ENCODE assay signal across 9 mouse cellular contexts in the genomic region with DNA sequence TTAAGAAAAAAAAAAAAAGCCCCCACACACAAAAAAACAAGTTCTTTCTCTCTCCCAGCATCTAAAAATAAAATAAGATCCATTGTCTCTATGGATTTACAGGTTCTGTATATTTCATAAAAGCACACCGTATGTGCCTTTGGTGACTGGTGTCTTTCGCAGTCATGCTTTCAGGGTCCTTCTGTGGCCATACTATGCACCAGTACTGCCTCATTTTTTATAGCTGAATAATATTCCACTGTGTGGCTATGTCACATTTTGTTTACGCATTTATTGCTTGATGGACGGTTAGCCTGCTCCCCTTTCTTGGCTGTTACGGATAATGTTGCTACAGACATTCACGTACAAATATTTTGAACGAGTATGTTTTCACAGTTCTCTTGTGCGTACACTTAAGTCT. TPM values are rescaled to one million over a fixed set of nuclear protein-coding genes. Genes with fewer than 3 reads are reported as not detected.
A peak's percentile ranks its signal among the peaks of the same experiment; 100 is the strongest.
DNase-seq lines count a peak whose midpoint lies in the region; ATAC-seq lines count a peak whose summit lies in the region.
"Had no signal": no experiment of that assay in that cellular context is flagged by ENCODE, and none has a peak within 500 bp of the region (broad histone marks: within the 10 kb centered on the region; RNA-seq: fewer than 3 reads in every experiment).

No protein-coding gene starts in this region.

- peaks cover 22% of the 10 kb centered on the region for H3K4me1 ChIP-seq in lung, embryonic 15.5 days
- H3K4me1 ChIP-seq in limb, embryonic 12.5 days (replicated peaks): peaks cover 17% of the 10 kb centered on the region
- H3K4me1 ChIP-seq in neural tube, embryonic 15.5 days: peaks cover 16% of the 10 kb centered on the region

- no peak overlapping the region for H3K27ac ChIP-seq in lung, embryonic 15.5 days
- H3K27ac ChIP-seq in limb, embryonic 12.5 days: no peak overlapping the region
- H3K27ac ChIP-seq in neural tube, embryonic 15.5 days (replicated peaks): no peak overlapping the region

- no peaks in the 10 kb centered on the region for H3K27me3 ChIP-seq in lung, embryonic 15.5 days
- no peaks in the 10 kb centered on the region for H3K27me3 ChIP-seq in limb, embryonic 12.5 days
- H3K27me3 ChIP-seq in neural tube, embryonic 15.5 days (replicated peaks): no peaks in the 10 kb centered on the region

- 44% methylated on average over 8 of the region's 8 CpGs for WGBS in lung, embryonic 15.5 days
- 50% methylated on average over 8 of the region's 8 CpGs for WGBS in limb, embryonic 12.5 days
- WGBS in neural tube, embryonic 15.5 days: 48% methylated on average over 8 of the region's 8 CpGs

- no peaks in the 10 kb centered on the region for H3K9me3 ChIP-seq in lung, embryonic 15.5 days
- no peaks in the 10 kb centered on the region for H3K9me3 ChIP-seq in limb, embryonic 12.5 days
- H3K9me3 ChIP-seq in neural tube, embryonic 15.5 days (replicated peaks): no peaks in the 10 kb centered on the region

- H3K9ac ChIP-seq in lung, embryonic 15.5 days: peak overlapping the region; percentile 76
- 0 out of 2 replicates have a peak overlapping the region, but pooled peaks have one; percentile 62 for H3K9ac ChIP-seq in limb, embryonic 12.5 days (replicated peaks)
- H3K9ac ChIP-seq in neural tube, embryonic 15.5 days (replicated peaks): no peak overlapping the region

- peak overlapping the region; percentile 82 for H3K4me3 ChIP-seq in lung, embryonic 15.5 days
- H3K4me3 ChIP-seq in limb, embryonic 12.5 days (replicated peaks): peak overlapping the region; percentile 70
- H3K4me3 ChIP-seq in neural tube, embryonic 15.5 days (replicated peaks): peak overlapping the region; percentile 72

- peaks cover 25% of the 10 kb centered on the region for H3K36me3 ChIP-seq in lung, embryonic 15.5 days
- H3K36me3 ChIP-seq in limb, embryonic 12.5 days: peaks cover 54% of the 10 kb centered on the region
- H3K36me3 ChIP-seq in neural tube, embryonic 15.5 days: peaks cover 16% of the 10 kb centered on the region

- peak overlapping the region; percentile 75 for H3K4me2 ChIP-seq in lung, embryonic 15.5 days
- H3K4me2 ChIP-seq in limb, embryonic 12.5 days: peak overlapping the region; percentile 66
- peak overlapping the region; percentile 86 for H3K4me2 ChIP-seq in neural tube, embryonic 15.5 days

- no peak for DNase-seq in lung, postnatal 36 days
- no peak for DNase-seq in cerebellum, postnatal 36 days
- no peak for DNase-seq in layer of hippocampus, postnatal 36 days
- DNase-seq in T-cell, adult 2 months (ENCODE audit: low spot score): no peak
- DNase-seq: kidney, postnatal 4 days had no signal

- ATAC-seq in lung, embryonic 15.5 days (ENCODE audit: borderline replicate concordance, extremely low read depth, low FRiP score, low TSS enrichment): no peak
- ATAC-seq in erythroid progenitor cell, adult 5-6 weeks (replicated peaks; ENCODE audit: low FRiP score, poor library complexity, severe bottlenecking): peak; percentile 17; the same call in 1 of the 2 replicates
- ATAC-seq in limb, embryonic 12.5 days (ENCODE audit: insufficient number of reproducible peaks, insufficient read depth, low FRiP score, low TSS enrichment, low read depth): no peak
- ATAC-seq in neural tube, embryonic 15.5 days (ENCODE audit: low FRiP score): no peak

RNA-seq across cellular contexts. Expression of gene Mrpl27, which starts 0.6 kb away (rescaled TPM):
- 136 and 139 TPM in 2 replicates for polyA plus RNA-seq in lung, embryonic 15.5 days (2015; fragmentation: Nextera tagmentation; extraction: Ambion mirVana)
- total RNA-seq in erythroid progenitor cell, adult 5-6 weeks (2015; ENCODE audit: low replicate concordance): 16.8 and 20.9 TPM in 2 replicates
- total RNA-seq in erythroid progenitor cell, adult 5-6 weeks (2017; ENCODE audit: low replicate concordance): 24.5 and 27.2 TPM in 2 replicates
- 144 and 148 TPM in 2 replicates for polyA plus RNA-seq in limb, embryonic 12.5 days (2016; fragmentation: Nextera tagmentation; extraction: Ambion mirVana)
- polyA plus RNA-seq in neural tube, embryonic 15.5 days (2015; fragmentation: Nextera tagmentation; extraction: Ambion mirVana): 146 and 154 TPM in 2 replicates
- total RNA-seq in layer of hippocampus, postnatal 36 days (2021): 10 to 100 TPM; 67.1 to 68.9 TPM

RNA-seq across cellular contexts. Expression of gene Eme1, which starts 0.8 kb away (rescaled TPM):
- polyA plus RNA-seq in lung, embryonic 15.5 days (2015; fragmentation: Nextera tagmentation; extraction: Ambion mirVana): 24.8 and 26.2 TPM in 2 replicates
- total RNA-seq in erythroid progenitor cell, adult 5-6 weeks (2015; ENCODE audit: low replicate concordance): 3.4 and 15.9 TPM in 2 replicates
- total RNA-seq in erythroid progenitor cell, adult 5-6 weeks (2017; ENCODE audit: low replicate concordance): 29.4 and 34.9 TPM in 2 replicates
- polyA plus RNA-seq in limb, embryonic 12.5 days (2016; fragmentation: Nextera tagmentation; extraction: Ambion mirVana): 37.1 and 42.2 TPM in 2 replicates
- polyA plus RNA-seq in neural tube, embryonic 15.5 days (2015; fragmentation: Nextera tagmentation; extraction: Ambion mirVana): 2.3 and 5.3 TPM in 2 replicates
- not detected for total RNA-seq in layer of hippocampus, postnatal 36 days (2021)

RNA-seq across cellular contexts. Expression of gene Lrrc59, which starts 23.4 kb away (rescaled TPM):
- polyA plus RNA-seq in lung, embryonic 15.5 days (2015; fragmentation: Nextera tagmentation; extraction: Ambion mirVana): 198 and 205 TPM in 2 replicates
- total RNA-seq in erythroid progenitor cell, adult 5-6 weeks (2015; ENCODE audit: low replicate concordance): 11.3 and 20.2 TPM in 2 replicates
- 15.8 and 16.4 TPM in 2 replicates for total RNA-seq in erythroid progenitor cell, adult 5-6 weeks (2017; ENCODE audit: low replicate concordance)
- 205 and 217 TPM in 2 replicates for polyA plus RNA-seq in limb, embryonic 12.5 days (2016; fragmentation: Nextera tagmentation; extraction: Ambion mirVana)
- polyA plus RNA-seq in neural tube, embryonic 15.5 days (2015; fragmentation: Nextera tagmentation; extraction: Ambion mirVana): 148 and 163 TPM in 2 replicates
- 10 to 100 TPM; 78.7 to 81.1 TPM for total RNA-seq in layer of hippocampus, postnatal 36 days (2021)

RNA-seq across cellular contexts. Expression of gene Xylt2, which starts 24.3 kb away (rescaled TPM):
- 23.2 and 23.4 TPM in 2 replicates for polyA plus RNA-seq in lung, embryonic 15.5 days (2015; fragmentation: Nextera tagmentation; extraction: Ambion mirVana)
- total RNA-seq in erythroid progenitor cell, adult 5-6 weeks (2015; ENCODE audit: low replicate concordance): 1.1 and 2.5 TPM in 2 replicates
- 0.51 and 2.9 TPM in 2 replicates for total RNA-seq in erythroid progenitor cell, adult 5-6 weeks (2017; ENCODE audit: low replicate concordance)
- 24.7 and 31.9 TPM in 2 replicates for polyA plus RNA-seq in limb, embryonic 12.5 days (2016; fragmentation: Nextera tagmentation; extraction: Ambion mirVana)
- 15.4 and 16.8 TPM in 2 replicates for polyA plus RNA-seq in neural tube, embryonic 15.5 days (2015; fragmentation: Nextera tagmentation; extraction: Ambion mirVana)
- total RNA-seq in layer of hippocampus, postnatal 36 days (2021): 10 to 100 TPM; 23.0 to 26.1 TPM

RNA-seq across cellular contexts. Expression of gene Acsf2, which starts 51.3 kb away (rescaled TPM):
- 6.8 and 7.1 TPM in 2 replicates for polyA plus RNA-seq in lung, embryonic 15.5 days (2015; fragmentation: Nextera tagmentation; extraction: Ambion mirVana)
- total RNA-seq in erythroid progenitor cell, adult 5-6 weeks (2015; ENCODE audit: low replicate concordance): 4.2 and 9.7 TPM in 2 replicates
- 2.3 and 2.5 TPM in 2 replicates for total RNA-seq in erythroid progenitor cell, adult 5-6 weeks (2017; ENCODE audit: low replicate concordance)
- 5.0 and 6.0 TPM in 2 replicates for polyA plus RNA-seq in limb, embryonic 12.5 days (2016; fragmentation: Nextera tagmentation; extraction: Ambion mirVana)
- 1.1 and 3.2 TPM in 2 replicates for polyA plus RNA-seq in neural tube, embryonic 15.5 days (2015; fragmentation: Nextera tagmentation; extraction: Ambion mirVana)
- total RNA-seq in layer of hippocampus, postnatal 36 days (2021): 10 to 100 TPM; 15.1 to 17.1 TPM
